Mouse (Mus musculus) Muller cell, postnatal 12 days (primary cell): ENCODE measurements at regions not wholly inside any gene's neighbourhood (a gene's known extent, or its start where the extent isn't known, plus 50 kb on each side); places are given as distances from the start of the nearest gene placed in this dataset.

ENCODE experiments used
- DNase-seq: peaks from one replicate; pipeline ENCODE4 v3.0.0-alpha.2; 2015; ENCODE audit errors: inconsistent ontology term

DNA sequence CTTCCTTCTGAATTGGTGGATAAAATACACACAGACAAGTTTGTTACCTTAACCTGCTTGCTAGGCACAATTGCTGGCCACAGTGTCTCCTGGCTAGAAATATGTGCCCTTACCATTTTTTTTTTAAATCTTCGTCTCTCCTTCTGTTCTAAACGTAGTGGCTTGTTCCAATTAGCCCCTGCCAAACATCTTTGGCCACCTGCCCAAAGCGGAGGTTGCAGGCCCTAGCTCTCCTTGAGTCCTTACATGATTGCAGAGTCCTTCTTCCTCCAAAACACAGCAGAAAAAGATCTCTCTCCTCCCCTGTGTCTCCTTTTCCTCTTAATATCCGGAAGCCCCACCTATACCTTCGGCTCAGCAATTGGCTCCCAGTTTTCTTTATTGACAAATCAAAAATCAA lies 986.8 kb downstream of the Robo2 start:
- no peak for DNase-seq

DNA sequence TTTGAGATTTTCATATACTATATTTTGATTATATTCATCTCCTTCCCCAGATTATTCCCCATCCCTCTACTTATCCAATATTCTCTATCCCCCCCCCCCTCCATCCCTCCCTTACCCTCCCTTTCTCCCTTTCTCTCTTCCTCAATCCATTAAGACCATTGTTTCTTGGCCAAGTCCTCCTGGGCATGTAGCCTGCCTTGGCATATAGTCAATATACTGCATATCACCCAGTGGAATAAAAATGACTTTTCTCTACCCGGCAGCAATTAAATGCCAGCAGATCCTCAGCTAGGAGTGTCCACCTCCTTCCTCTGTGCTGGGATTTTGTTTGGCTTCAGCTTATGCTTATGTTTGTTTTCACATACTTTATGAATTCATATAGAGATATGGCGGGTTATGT lies 987.3 kb downstream of the Robo2 start:
- DNase-seq, result no peak

DNA sequence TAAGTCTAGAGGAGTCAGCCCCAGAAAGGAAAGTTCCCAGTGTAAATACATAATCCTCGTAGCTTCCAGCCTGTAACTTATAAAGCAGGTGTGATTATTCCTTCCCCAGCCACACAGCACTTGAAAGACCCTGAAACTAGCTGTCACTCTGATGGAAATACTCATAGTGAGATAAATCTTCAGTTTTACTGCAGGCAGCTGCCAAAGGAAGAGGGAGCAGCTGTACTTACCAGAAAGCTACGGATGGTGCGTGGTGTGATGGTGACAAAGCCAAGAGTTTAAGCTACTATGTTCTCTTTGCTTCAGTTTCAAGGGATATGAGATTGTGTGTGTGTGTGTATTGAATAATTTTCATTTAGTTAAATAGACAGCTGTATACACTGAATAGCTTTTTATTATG lies 1007.1 kb downstream of the Robo2 start:
- no peak for DNase-seq

DNA sequence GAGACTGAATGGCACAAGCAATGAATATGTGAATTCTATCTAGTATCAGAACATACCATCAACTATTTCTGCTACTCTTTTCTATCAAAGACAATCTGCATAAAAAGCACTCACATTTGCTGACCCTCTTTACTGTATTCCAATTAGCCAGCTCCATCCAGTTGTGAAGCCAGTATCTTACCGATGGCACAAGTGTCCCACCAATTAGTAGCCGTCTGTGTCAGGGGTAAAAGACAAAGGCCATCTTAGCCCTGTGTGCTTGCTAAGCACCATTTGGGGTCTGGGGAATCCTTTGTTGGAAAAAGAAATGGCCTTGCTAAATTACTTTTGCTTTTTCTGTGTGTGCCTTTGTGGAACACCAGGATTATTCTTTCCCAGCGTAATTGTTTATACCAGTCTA lies 1007.5 kb downstream of the Robo2 start:
- DNase-seq, result no peak

DNA sequence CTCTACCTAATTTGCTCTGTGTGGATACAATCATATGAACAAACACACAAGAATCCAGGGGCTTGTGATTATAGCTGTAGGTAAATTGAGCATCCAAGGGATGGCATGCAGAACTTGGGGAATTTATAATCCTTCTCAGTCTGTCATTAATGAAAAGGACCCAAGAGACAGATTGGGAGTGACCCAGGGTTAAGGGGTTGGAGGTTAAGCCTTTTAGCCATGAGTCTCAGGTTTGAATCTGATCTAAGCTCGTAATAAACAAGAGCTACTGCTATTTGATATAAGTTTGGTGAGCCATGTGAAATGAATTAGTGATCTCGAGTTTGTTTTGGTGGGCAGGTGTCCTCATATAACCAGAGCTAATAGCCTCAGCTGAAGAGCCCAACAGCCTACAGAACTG lies 1032.6 kb downstream of the Robo2 start:
- no peak for DNase-seq

DNA sequence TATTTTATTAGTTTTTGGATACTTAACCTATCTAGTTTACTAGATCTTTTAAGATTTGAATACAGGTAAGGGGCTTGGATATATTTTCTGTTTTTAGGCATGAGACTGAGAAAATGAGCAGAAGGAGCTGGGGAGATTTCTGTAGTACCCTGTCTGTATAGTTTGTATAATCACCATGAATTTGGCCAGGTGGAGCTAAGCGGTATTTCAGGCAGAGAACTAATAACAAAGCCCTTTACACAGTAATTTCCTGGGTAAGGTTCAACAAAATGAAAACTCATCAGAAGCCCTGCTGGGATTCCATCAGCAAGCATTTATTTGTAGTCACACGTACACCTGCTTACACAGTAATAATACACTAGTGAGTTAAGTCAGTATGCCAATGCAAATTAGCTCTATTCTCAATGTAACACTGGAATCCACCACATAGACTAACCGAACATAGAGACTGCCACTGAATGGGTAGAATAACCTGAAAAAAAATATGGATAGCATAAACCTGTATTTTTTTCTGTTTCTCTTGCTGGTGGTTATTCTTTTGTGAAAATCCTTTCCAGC lies 1036.9 kb downstream of the Robo2 start:
- no peak for DNase-seq

DNA sequence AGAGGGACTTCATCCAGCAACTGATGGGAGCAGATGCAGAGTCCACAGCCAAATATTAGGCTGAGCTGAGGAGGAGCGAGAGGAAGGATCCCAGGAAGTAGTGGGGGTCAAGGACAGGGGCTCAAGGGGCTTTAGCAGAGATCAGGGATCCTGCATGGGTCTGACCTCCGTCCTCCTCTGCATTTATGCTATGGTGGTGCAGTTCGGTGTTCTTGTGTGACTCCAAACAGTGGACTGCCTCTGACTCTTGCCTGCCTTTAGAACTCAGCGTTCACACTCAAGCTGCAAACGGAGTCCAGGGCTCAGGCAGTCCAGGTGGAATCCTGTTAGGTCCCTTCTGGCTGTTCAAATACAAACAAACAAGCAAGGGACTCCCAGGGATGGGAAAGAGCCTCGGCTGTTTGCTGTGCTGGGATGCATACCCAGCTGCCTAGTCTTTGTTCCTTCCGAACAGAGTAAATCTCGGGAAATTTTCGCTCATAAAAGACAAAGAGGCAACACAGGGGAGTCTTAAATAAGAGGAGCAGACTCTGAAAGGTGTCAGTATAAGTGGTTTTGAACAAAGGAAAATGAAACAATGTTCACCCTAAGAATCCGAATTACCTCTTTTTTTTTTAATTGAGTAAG lies 1042.9 kb downstream of the Robo2 start:
- no peak for DNase-seq

DNA sequence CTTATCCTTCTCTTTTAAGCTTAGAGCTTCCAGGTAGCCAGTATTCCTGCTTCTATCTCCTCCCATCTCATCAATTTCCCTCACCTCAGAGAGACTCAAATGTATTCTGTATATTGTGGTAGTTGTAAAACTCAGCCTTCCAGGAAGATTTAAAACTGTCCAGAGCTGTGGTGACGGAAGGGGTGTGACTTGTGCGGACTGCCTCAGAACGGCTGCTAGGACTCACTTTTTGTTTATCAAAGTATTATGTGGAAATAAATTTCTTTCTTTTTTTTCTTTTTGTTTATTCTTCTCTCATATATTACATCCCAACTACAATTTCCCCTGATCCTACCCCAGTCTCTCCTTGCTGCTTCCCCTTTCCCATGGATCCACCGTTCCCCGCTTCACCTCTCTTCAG lies 1043.7 kb downstream of the Robo2 start:
- no peak for DNase-seq

DNA sequence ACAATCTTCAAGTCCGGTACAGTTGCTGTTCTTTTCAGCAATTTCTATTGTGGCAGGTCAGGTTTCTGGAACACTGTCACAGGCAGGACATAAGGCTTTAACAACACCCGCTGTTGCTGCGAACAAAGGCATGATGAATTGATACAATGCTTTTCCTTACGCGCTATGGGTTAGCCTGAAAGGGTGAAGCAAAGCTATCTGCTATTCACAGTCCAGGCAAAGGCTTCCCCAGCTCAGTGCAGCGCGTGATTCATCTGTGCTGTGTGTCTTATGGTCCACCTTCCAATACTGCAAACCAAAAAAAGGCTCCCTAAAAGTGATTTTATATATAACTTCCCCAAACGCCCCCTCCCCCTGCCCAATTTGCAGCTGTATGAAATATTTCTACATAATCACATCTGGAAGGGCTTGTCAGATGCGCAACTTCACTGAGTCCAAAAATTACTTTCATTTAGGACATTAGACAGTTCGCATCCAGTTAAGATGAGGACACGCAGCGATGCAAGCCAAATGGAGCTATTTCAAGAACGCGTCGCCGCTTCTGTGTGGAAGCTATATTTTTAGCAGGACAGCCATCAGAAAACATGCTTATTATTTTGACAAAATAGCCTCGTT lies 1044.3 kb downstream of the Robo2 start:
- DNase-seq, result no peak

DNA sequence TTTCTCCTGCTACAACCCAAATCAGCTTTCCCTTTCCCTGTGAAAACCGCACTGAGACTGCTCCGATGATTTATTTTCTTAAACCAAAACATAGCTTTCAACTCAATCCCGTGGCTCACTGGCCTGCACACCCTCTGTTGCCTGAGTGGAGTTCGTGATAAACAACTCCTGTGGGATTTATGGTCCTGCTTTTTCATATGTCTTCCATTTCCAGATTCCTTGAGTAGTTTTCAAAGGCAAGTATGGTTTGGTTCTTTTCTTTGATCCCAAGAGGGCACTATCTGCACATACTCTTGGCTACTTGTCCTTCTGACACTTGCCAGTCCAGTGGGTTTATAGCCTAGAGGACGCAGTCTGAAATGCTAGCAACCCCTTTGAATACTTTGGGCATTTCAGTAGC lies 1042.6 kb downstream of the Robo1 start:
- peak; percentile 11 for DNase-seq

DNA sequence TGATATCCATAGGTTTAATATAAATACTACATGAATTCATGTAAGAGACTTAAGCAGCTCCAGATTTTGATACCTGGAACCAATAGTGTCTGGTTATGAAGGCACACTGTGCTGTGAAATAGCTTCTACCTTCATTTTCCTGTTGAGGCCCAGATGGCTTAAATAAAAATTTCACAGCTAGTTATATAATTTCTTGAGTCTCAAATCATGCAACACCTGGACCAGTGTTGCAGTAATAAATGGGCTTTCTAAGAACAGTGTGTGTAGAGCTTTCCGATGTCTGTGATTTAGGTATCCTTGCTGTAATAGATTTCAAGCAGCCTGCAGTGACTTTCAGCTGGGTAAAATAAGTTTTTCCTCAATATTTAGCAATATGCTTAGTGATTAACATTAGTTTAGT lies 1035.8 kb downstream of the Robo1 start:
- no peak for DNase-seq

DNA sequence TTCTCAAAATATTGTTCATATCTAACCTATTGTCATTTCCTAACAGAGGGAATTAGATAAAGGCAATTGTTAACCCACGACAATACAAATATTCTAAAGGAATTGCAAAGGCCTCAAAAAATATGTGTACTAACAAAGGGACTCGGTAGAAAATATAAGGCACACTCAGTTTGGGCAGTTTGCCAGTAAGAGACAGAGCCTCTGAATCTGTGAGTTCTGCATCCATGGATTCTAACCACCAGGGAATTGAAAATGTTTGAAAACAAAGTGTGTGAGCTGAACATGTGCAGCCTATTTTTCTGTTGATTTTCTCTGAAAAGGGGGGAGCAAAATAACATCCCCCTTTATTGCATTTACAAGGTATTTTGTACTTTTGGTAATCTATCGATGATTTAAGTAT lies 1035.4 kb downstream of the Robo1 start:
- no peak for DNase-seq

DNA sequence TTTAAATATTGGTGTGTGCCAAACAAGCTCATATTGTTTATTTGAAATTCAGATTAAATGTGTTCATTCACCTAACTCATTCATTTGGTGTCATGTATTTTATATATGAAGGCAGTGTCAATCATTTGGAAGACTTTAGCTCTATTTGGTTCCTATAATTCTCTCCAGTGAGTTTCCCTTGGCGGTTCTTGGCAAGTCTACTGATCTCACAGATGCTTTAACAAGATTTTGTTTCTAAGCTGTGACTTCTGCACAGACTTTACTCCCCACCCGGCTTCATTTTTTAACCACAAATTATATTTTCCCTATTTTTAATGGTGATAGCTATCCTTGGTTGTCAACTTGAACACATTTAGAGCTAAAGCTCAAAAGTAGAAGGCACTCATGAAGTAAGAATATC lies 1009.5 kb downstream of the Robo1 start:
- no peak for DNase-seq

DNA sequence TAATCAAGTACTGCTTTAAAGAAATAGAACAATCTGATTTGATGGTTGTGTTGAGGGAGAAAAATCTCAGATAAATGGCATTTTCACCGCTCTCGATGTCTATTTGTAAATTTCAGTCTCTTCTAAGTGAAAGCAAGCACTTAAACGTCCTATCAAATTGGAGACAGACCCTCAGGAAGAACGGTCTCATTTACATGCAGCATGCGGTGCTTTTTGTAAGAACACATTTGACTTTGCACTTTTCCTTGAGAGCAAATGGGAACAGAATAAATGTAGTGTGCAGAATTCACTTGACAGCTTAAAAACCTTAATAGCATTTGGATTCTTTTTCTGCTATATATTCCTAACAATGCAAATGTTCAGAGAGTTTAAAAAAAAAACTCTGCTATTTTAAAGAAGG lies 1002.0 kb downstream of the Robo1 start:
- no peak for DNase-seq

DNA sequence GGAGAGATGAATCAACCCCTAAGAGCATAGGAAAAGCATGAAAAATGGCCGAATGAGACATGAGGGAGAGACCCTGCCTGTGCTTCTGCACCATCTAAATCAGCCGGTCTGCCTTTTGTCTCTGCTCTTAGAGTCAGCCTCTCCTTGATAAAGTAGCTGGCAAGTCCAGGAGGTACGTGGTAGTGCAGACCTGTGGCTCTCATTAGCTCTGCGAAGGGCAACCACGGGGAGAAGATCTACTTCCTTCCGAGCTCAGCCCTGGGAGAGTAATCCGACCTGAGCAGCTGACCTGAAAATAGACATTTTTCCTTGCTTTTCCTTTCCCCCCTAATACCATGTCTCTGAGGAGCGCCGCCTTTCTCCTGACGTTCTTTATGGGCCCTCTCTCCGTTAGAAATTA lies 971.8 kb downstream of the Robo1 start:
- no peak for DNase-seq

DNA sequence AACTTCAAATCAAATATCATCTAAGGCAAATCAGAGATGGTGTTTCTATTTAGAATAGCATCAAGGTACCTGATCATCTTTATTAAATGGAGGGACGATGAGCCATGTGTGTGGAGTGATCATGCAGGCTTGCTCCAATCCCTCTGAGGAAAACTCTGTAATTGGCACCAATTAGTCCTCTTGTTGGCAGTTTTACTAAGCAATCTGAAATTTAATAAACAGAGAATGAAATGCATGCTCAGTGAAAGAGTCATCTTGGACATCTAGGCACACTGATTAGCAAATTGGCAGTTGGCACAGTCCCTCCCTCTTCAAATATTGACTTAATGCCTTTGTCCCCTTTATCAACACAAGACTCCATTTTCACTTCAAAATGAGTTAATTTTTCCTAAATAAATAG lies 951.6 kb downstream of the Robo1 start:
- DNase-seq, result peak; percentile 18

DNA sequence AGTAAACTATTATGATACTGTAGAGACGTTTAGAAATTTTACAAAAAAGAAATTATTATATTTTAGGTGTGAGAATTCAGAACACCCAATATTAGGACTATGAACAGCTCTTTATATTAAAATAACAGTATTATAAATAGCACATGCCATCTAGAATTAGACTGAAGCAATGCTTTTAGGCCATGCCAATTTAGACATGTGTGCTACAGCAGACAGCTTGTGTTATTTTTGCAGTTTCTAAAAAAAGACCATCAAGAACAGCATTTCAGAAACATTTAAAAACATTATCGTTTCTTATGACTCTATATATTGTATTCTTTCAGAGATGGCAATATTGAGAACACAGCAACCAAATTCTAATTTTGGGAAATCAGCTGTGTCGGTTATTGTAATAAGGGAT lies 951.2 kb downstream of the Robo1 start:
- no peak for DNase-seq

DNA sequence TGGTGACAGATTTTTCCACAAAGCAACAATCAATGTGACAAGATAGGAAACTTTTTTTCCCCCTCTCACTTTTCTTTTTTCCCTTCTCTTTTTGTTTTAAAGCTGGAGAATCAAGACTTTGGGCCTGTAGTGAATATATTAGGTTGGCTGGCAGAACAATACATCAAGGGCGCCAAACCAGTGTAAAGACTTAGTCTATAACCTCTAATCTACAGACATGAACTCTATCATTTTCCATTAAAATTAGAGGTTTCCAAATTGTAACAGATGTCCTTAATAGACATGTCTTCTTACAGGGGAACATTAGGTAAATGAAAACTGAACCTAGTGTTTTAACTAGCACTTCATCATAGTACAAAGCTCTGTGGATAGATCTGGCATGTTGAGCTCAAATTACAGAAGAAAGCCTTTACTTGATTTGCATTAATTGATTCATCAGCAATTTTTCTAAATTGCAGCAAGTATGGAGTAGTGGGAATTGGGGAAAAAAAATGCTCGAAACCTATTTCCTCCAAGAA lies 937.0 kb downstream of the Robo1 start:
- DNase-seq, result no peak

DNA sequence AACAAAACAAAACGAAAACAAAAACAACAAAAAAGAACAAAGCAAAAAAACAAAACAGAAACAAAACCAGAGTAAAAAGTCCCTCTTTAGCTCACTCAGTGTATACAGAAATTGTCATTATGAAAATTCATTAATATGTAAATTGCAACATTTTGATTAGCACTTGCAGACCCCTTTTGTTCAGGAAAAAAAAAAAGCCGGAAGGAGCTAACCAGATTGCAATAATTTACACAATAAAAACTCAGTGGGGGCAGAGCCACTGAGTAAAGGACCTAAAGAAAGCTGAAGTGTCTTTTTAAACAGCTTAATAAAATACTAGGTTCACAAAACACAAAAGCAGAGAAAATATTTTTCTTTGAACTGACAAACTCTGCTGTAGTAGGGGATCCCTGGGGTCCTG lies 922.5 kb downstream of the Robo1 start:
- DNase-seq, result no peak

DNA sequence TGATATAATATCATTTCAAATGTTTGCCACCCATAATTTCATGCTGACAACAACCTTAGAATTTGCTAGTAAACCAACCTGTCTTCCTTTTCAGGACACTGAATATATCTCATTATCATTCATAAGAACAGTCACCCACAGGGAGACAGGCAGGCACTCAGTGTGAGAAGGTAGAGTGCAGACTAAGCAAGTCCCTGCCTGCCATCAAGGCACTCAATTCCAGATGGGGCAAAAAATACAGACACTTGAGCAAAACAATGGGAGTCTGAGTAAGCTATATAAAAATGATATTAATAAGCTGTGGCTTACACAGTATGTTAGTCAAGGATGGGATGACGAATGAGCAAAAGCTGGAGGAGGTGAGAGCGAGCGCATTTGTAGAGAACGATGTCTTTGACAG lies 909.4 kb downstream of the Robo1 start:
- DNase-seq, result no peak

DNA sequence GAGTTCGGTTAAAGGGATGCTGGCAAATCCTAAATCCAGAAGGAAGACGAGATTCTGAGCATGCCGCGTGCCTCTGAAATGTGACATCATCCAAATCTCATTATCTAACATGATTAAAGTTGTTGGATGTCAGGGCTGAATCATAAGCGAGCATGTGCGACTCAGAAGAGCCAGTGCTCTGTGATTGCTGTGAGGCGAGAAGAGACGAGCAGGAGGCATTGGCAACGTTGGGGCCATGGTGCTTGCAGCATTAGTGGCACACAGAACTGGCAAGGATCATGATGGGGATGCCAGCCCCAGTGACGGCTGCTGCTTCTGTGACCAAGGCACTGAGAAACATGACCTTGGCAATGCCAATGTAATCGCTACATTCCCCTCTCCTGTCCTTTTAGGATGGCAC lies 895.4 kb downstream of the Robo1 start:
- no peak for DNase-seq

DNA sequence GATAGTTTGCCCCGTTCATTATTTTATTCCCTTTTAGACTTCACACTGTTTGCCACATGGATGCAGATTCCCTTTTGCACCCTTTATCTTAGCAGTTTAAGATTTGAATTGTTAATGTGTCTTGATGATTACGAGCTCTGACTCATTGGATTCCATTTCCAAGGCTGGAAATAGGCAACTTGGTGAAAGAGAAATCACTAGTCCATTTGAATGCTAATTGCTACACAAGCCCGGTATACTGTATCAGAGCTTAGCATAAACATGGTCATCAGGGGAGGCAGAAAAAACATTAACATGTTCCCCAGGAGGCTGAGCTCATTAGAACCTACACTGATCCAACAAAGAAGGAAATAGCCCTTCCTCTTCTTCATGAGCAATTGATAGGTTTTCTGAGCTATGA lies 892.9 kb downstream of the Robo1 start:
- peak; percentile 5 for DNase-seq

DNA sequence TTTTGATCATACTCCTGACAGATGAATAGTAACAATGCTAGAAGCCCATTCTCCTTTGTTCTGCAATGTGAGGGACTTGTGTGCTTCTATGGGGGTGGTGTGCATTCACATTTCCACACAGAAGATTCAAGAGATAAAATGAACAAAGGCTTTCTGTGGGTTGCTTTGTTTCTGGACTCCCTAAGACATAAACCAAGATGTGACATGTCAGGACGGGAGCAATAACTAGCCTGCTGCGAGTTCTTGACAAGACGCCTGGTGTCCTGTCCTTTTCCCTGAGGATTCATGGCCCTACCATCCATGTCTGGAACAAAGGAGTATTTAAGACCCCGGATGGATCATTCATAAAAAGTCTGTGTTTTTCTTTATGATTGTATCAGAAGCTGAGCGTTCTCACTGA lies 874.7 kb downstream of the Robo1 start:
- DNase-seq, result no peak

DNA sequence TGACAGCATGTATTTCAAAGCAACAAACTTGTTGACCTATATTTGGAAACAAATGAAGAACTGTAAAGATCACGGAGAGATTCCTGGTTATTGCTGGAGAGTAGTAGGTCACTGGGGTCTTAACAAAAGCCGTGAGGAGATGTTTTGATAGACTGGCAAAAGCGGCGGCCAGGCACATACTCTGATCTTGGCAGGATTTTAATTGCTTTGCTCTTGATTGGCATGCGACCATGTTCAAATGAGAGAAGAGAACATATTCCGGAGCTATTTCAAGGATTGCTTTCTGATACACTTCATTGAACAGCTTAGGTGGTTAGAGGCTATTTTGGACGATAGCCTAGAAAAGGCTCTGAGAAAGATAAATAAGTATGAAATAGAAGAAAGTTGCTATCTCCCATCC lies 874.2 kb downstream of the Robo1 start:
- DNase-seq, result peak; percentile 62
